25 mouse cellular contexts compared by ENCODE assay signal in genomic region chr2:135541930-135542329, GRCm38 (mm10).
A peak's percentile ranks its signal among the peaks of the same experiment; 100 is the strongest.
DNase-seq lines count a peak whose midpoint lies in the region; ATAC-seq and TF ChIP-seq lines count a peak whose summit lies in the region.
"Had no signal": no experiment of that assay in that cellular context is flagged by ENCODE, and none has a peak within 500 bp of the region (broad histone marks: within the 10 kb centered on the region; RNA-seq: fewer than 3 reads in every experiment).

No protein-coding gene starts in this region.

- no peak overlapping the region for H3K9ac ChIP-seq in forebrain, embryonic 14.5 days (ENCODE audit: low read length)
- H3K9ac ChIP-seq in forebrain, embryonic 11.5 days (ENCODE audit: low read length) = no peak overlapping the region
- H3K9ac ChIP-seq: heart, embryonic 13.5 days; hindbrain, embryonic 12.5 days; hindbrain, embryonic 15.5 days; intestine, embryonic 15.5 days had no signal

- TF ChIP-seq CTCF in layer of hippocampus, adult 2 months (conservative IDR thresholded peaks at IDR 0.05) = peak; percentile 50; the same call in 1 of the 2 replicates
- peak; percentile 30; the same call in 1 of the 2 replicates for TF ChIP-seq CTCF in brain, embryonic 14.5 days (IDR thresholded peaks at IDR 0.05; ENCODE audit: borderline replicate concordance, extremely low read depth, insufficient read depth, insufficient read length)

- H3K4me1 ChIP-seq in forebrain, embryonic 14.5 days (ENCODE audit: control insufficient read depth, insufficient read depth, low read length) = peaks cover 4% of the 10 kb centered on the region; the same call in 1 of the 2 replicates
- no peaks in the 10 kb centered on the region for H3K4me1 ChIP-seq in forebrain, embryonic 11.5 days (replicated peaks; ENCODE audit: control insufficient read depth, insufficient read depth, low read length)
- H3K4me1 ChIP-seq: hindbrain, embryonic 12.5 days had no signal

- H3K9me3 ChIP-seq in forebrain, embryonic 14.5 days (replicated peaks; ENCODE audit: control insufficient read depth, low read length) = no peaks in the 10 kb centered on the region
- H3K9me3 ChIP-seq in forebrain, embryonic 11.5 days (ENCODE audit: control insufficient read depth, low read length) = no peaks in the 10 kb centered on the region
- H3K9me3 ChIP-seq: heart, embryonic 10.5 days; hindbrain, embryonic 12.5 days; hindbrain, embryonic 15.5 days; intestine, embryonic 15.5 days had no signal

- H3K27me3 ChIP-seq in forebrain, embryonic 14.5 days (replicated peaks; ENCODE audit: control insufficient read depth, insufficient read depth, low read length) = no peaks in the 10 kb centered on the region
- H3K27me3 ChIP-seq in forebrain, embryonic 11.5 days (ENCODE audit: control insufficient read depth, insufficient read depth, low read length) = no peaks in the 10 kb centered on the region
- H3K27me3 ChIP-seq: heart, embryonic 13.5 days; hindbrain, embryonic 12.5 days; hindbrain, embryonic 15.5 days; intestine, embryonic 15.5 days had no signal

- no peak overlapping the region for H3K4me3 ChIP-seq in forebrain, embryonic 14.5 days (ENCODE audit: low read depth, low read length)
- H3K4me3 ChIP-seq in forebrain, embryonic 11.5 days (ENCODE audit: low read depth, low read length) = no peak overlapping the region
- H3K4me3 ChIP-seq in layer of hippocampus, adult 2 months = no peak overlapping the region
- H3K4me3 ChIP-seq: forebrain, embryonic 10.5 days; heart, adult 2 months; heart, embryonic 10.5 days; heart, embryonic 13.5 days; hindbrain, embryonic 12.5 days; hindbrain, embryonic 15.5 days; intestine, embryonic 15.5 days had no signal

- peak; percentile 41 for DNase-seq in forebrain, embryonic 14.5 days (ENCODE audit: low spot score)
- DNase-seq in forebrain, embryonic 11.5 days (ENCODE audit: low spot score) = no peak
- DNase-seq in layer of hippocampus, adult 2 months (ENCODE audit: low spot score in 2 of 2) = no peak
- DNase-seq in layer of hippocampus, postnatal 14 days (ENCODE audit: low spot score in 2 of 2) = no peak
- DNase-seq in brain, embryonic 14.5 days (ENCODE audit: low read depth) = peak; percentile 66
- DNase-seq in adrenal gland, adult (ENCODE audit: inconsistent age in 2 of 2, low spot score in 1 of 2) = no peak
- DNase-seq: adrenal gland, postnatal 10 days; adrenal gland, postnatal 36 days; cerebellum, adult 11-12 months; cerebellum, adult 8-10 months; cerebellum, postnatal 14 days; gastrocnemius, postnatal 10 days; gastrocnemius, postnatal 36 days; heart, adult 2 months; heart, postnatal 14 days; heart, postnatal 4 days; kidney, adult 11 months had no signal

- no peak for TF ChIP-seq POLR2A in brain, embryonic 14.5 days (IDR thresholded peaks at IDR 0.05; ENCODE audit: borderline replicate concordance, extremely low read depth, insufficient read depth, insufficient read length, poor library complexity, severe bottlenecking)

- ATAC-seq in forebrain, embryonic 14.5 days = no peak
- no peak for ATAC-seq in forebrain, embryonic 11.5 days (replicated peaks; ENCODE audit: low FRiP score)
- ATAC-seq: activated CD4-positive, CD25-positive, alpha-beta regulatory T cell, adult 4 months; CD4-positive, CD25-positive, alpha-beta regulatory T cell, adult 4 months; intestine, embryonic 15.5 days had no signal

- no peaks in the 10 kb centered on the region for H3K36me3 ChIP-seq in forebrain, embryonic 14.5 days (ENCODE audit: control insufficient read depth, insufficient read depth, low read length)
- no peaks in the 10 kb centered on the region for H3K36me3 ChIP-seq in forebrain, embryonic 11.5 days (ENCODE audit: control insufficient read depth, insufficient read depth, low read length)
- H3K36me3 ChIP-seq: forebrain, embryonic 10.5 days; heart, embryonic 10.5 days; heart, embryonic 13.5 days; hindbrain, embryonic 12.5 days; hindbrain, embryonic 15.5 days; intestine, embryonic 15.5 days had no signal

- H3K27ac ChIP-seq in forebrain, embryonic 14.5 days (ENCODE audit: low read depth, low read length) = no peak overlapping the region
- H3K27ac ChIP-seq in forebrain, embryonic 11.5 days (ENCODE audit: low read depth, low read length) = no peak overlapping the region
- H3K27ac ChIP-seq in layer of hippocampus, adult 2 months = no peak overlapping the region
- H3K27ac ChIP-seq: forebrain, embryonic 10.5 days; heart, adult 2 months; heart, embryonic 10.5 days; heart, embryonic 13.5 days; hindbrain, embryonic 12.5 days; hindbrain, embryonic 15.5 days; intestine, embryonic 15.5 days had no signal

- H3K4me2 ChIP-seq in forebrain, embryonic 14.5 days (ENCODE audit: low read length) = no peak overlapping the region
- no peak overlapping the region for H3K4me2 ChIP-seq in forebrain, embryonic 11.5 days (ENCODE audit: low read depth, low read length, severe bottlenecking)
- H3K4me2 ChIP-seq: heart, embryonic 13.5 days; hindbrain, embryonic 12.5 days; hindbrain, embryonic 15.5 days; intestine, embryonic 15.5 days had no signal

Comparison
In these comparisons a context has a peak if more than half of its experiments do, and no peak if none do; other contexts are left out.
1. DNase-seq: peak in forebrain, embryonic 14.5 days (single experiment) and brain, embryonic 14.5 days (single experiment); none in forebrain, embryonic 11.5 days (single experiment), layer of hippocampus, adult 2 months (0 of 2), layer of hippocampus, postnatal 14 days (0 of 2) and adrenal gland, adult (0 of 2).